Mouse (Mus musculus) urinary bladder, postnatal 25 days (tissue): Measurements from ENCODE around the gene Rbck1.
"Not testable (repeated sequence)": the region's sequence is repeated elsewhere in the genome, so short reads cannot be mapped to it uniquely, and the experiment has no call there.

ENCODE experiments used
- DNase-seq: peaks from one replicate; pipeline ENCODE4 v3.0.0; 2022; ENCODE audit warnings: low spot score

Rbck1 gene

DNA sequence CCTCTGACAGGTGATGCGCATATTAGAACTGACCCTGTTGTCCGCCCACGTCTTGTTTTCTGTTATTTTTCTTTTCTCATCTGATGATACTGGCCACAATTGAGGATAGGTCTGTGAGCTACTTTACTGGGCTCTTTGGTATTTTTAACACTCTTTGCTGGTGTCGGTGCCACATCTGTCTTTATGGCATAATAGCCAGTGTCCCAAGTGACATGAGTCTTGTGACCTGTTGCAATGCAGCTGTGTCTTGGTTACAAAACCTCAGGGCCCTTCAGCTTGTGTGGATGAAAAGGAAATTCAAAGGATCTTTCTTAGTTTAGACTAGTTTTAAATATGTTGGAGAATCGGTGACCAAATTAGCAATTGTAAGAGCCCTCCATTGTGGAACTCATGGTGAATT is 37.9 kb downstream of the Rbck1 start:
- DNase-seq, result no peak

DNA sequence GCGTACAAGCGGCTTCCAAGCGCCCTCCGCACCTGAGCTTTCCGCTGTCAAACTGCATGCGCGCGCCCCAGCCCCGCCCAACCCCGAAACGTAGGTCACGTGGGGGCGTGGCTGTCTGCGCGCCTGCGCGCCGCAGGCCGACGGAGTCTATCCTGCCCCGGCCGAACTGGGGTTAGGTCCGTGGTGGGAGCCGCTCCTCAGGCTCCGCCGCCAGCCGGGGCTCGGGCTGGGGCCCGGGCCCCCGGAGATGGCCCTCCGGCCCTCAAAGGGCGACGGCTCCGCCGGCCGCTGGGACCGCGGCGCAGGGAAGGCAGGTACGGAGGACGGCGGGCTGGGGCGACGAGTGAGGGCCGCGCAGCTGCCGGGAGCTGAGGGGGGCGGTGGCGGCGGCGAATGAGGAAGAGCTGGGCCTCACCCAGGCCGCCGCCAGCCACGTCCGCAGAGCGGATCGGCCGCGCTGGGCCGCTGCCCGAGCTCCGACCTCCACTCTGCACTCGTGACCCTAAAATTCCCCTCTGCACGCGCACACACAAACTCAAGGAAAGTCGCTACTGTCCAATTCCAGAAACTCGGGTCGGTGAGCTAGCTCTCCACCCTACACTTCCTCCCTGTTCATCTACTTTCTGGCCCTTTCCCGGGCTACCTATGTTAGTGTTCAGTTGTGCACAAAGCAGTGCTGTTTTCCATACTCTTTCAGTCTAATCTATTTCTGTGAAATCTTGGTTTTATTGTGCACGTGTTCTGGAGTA is 38.6 kb downstream of the Rbck1 start, which contains the start of gene Tbc1d20:
Gene Tbc1d20, plus strand, starts transcription at position 102 of the 749 bp plus-strand sequence.
- peak; percentile 84 for DNase-seq

DNA sequence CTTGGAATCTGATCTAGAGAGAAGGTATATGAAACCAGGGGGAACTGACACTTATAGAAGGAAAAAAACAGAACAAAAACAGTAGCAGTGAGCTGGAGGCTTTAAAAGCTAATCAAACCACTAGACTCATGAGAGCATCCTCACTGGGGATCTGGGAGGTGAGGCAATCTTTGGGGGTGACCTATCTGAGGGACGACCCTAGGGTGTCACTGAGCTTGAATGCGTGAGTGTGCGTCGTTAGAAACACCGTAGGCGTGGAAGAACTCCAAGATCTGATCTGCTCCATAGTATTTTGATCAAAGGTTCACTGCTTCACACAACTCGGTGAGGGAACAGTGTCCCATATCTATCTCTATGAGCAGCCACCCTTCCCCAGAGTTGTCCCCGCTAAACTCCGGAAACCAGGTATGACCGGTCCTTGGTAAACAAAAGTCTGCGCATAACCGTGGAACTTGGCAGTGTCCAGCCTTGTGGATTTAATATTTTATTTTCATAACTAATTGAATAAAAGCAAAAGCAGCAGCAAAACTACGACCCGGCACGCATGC is 39.2 kb downstream of the Rbck1 start:
- DNase-seq, result no peak

DNA sequence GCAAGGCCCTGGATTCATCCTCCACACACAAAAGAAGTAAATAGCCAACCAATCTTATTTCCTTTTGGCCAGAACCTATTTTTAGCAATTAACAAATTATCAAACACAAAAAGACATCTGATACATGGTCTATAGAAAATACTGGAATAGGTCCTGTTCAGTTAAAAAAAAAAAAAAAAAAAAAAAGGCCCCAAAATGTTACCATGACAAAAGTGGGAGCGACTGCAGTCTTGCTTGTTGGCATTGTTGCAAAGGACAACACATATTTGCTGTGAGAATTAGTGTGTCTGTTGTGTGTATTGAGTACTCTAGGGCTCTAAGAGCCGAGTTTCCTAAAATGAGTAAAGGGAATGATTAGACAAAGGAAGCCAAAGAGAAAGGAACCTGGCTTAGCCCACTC is 40.0 kb downstream of the Rbck1 start:
- no peak for DNase-seq

DNA sequence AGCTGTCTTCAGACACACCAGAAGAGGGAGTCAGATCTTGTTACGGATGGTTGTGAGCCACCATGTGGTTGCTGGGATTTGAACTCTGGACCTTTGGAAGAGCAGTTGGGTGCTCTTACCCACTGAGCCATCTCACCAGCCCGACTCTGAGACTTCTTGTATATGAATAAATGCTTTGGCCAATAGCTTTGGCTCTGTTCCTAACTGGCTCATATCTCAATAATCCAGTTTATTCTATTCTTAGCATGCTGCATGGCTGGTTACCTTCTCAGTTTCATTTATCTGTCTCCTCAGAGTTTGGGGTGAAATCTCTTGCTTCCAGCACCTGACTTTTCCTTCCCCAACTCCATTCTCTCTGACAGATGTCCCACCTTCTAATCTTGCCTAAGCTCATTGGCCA is 42.8 kb downstream of the Rbck1 start:
- DNase-seq, result not testable (repeated sequence)

DNA sequence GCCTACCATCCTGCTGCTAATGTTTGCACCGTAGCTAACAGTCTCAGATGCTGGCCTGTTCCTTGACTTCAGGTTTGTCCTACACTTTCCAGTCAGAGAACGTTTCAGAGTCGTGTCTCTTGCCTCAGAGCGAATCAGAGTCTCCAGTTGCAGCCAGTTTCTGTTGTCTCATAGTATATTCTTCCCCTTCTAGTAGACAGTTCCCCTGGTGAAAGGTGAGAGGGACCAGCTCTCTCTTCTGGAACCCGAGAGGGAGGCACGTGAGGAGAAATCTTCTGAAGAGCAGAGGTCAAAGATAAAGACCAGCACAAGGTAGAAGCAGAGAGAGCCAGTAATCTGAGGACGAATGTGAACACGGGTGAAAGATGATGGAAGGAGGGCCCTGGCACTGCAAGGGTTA is 44.4 kb downstream of the Rbck1 start:
- no peak for DNase-seq

DNA sequence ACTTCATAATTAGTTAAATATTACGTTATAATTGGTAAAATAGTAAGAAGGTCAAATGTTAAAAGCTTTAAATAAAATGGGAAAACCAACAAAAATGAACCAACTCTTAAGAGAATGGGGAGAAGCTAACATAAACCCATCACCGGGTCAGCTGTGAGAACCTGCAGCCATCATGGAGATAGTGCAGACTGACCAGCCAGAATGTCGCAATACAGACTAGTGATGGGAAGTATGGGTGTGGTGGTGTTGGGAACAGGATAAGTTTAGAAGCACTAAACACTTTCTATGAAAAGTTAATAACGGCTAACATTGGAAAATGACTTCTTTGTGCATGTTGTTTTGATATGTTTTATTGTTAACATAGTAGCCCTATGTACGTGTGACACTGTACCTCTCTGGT is 44.9 kb downstream of the Rbck1 start:
- no peak for DNase-seq

DNA sequence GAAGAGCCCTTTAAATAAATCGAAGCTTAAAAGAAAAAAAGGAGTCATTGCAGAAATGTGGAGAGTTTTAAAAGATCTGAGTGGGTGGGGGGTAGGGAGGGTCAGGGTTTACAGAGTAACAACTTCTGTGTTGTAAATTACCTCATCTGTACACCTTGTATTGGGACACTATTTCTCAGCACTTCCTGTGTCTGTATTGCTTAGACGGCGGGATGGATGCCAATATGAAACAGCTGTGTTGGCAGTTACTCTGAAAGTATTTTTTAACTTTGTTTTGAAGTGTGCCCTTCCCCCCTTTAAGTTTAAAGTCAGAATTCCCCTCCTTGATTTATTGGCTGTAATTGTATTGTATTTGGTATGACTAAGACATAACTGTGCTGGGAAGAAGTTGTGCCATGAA is 51.0 kb downstream of the Rbck1 start:
- DNase-seq, result no peak

DNA sequence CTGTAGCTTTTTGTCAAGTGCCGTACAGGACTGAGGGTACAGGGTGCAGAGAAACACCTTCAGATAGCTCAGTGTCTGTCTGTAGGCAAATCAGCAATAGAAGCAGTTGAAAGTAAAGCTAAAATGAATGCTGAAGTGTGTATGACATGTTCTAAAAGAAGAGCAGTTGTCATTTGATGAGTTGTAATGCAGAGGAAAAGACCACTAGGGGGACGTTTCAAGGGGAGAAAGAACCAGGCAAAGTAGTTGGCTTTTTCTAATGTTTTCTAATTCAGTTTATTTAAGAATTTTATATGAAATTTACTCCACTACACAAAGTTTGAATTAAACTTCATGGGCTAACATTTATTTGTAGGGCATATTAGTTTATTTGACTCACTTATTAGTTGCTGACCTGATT is 58.8 kb downstream of the Rbck1 start:
- DNase-seq, result no peak
